Mouse (Mus musculus) WW6 (cell line): ENCODE data around the gene Msh5.
"Not testable (repeated sequence)": the region's sequence is repeated elsewhere in the genome, so short reads cannot be mapped to it uniquely, and the experiment has no call there.

Source experiments
- DNase-seq: peaks from one replicate; pipeline ENCODE4 v3.0.0-alpha.2; 2013; ENCODE audit warnings: low read depth, low spot score

Gene Msh5

GRCm38 (mm10) chr17:35023756-35024155 is 22.8 kb downstream of the Msh5 start:
- no peak for DNase-seq

GRCm38 (mm10) chr17:35023221-35023620 is 23.3 kb downstream of the Msh5 start:
- no peak for DNase-seq

GRCm38 (mm10) chr17:35022541-35023060 is 23.9 kb downstream of the Msh5 start:
- no peak for DNase-seq

- no peak for DNase-seq
These were observed 24.6 kb downstream of the Msh5 start for GRCm38 (mm10) chr17:35021842-35022477.

GRCm38 (mm10) chr17:35021163-35021808 is 25.3 kb downstream of the Msh5 start:
- DNase-seq: peak; percentile 43

GRCm38 (mm10) chr17:35020551-35020950 is 26.0 kb downstream of the Msh5 start:
- no peak for DNase-seq

- DNase-seq: no peak
These were observed 26.7 kb downstream of the Msh5 start for GRCm38 (mm10) chr17:35019894-35020293.

GRCm38 (mm10) chr17:35018171-35018570 is 28.4 kb downstream of the Msh5 start:
- DNase-seq: no peak

GRCm38 (mm10) chr17:35017706-35018030 is 28.9 kb downstream of the Msh5 start:
- DNase-seq: no peak

- no peak for DNase-seq
These were observed 29.5 kb downstream of the Msh5 start for GRCm38 (mm10) chr17:35016791-35017705.

- DNase-seq: no peak
These were observed 30.2 kb downstream of the Msh5 start, which contains the start of gene Vwa7 for GRCm38 (mm10) chr17:35016376-35016775. Gene Vwa7, plus strand, starts transcription at chr17:35016579.

GRCm38 (mm10) chr17:35015296-35015695 is 31.2 kb downstream of the Msh5 start:
- DNase-seq: no peak

- DNase-seq: no peak
These were observed 33.3 kb downstream of the Msh5 start for GRCm38 (mm10) chr17:35013221-35013620.

- no peak for DNase-seq
These were observed 34.1 kb downstream of the Msh5 start for GRCm38 (mm10) chr17:35012430-35012829.

- no peak for DNase-seq
These were observed 35.1 kb downstream of the Msh5 start for GRCm38 (mm10) chr17:35011440-35011839.

- DNase-seq: no peak
These were observed 37.0 kb downstream of the Msh5 start for GRCm38 (mm10) chr17:35009586-35009985.

GRCm38 (mm10) chr17:35007387-35007991 is 39.1 kb downstream of the Msh5 start:
- no peak for DNase-seq

- DNase-seq: not testable (repeated sequence)
These were observed 40.6 kb downstream of the Msh5 start for GRCm38 (mm10) chr17:35005902-35006301.

GRCm38 (mm10) chr17:35005158-35005557 is 41.4 kb downstream of the Msh5 start:
- DNase-seq: no peak

- no peak for DNase-seq
These were observed 42.3 kb downstream of the Msh5 start for GRCm38 (mm10) chr17:35004075-35004717.
